Mouse (Mus musculus): ENCODE data around the gene Snta1.

GRCm38 (mm10) chr2:154433391-154433790, 25.5 kb upstream of the Snta1 start:
- TF ChIP-seq CTCF (IDR thresholded peaks at IDR 0.05; ENCODE audit: low read depth), result no peak
- TF ChIP-seq EP300 (optimal IDR thresholded peaks at IDR 0.05), result no peak
